Mouse (Mus musculus): ENCODE data around the gene Cst13.
"Not testable (repeated sequence)": the region's sequence is repeated elsewhere in the genome, so short reads cannot be mapped to it uniquely, and the experiment has no call there.

The Cst13 gene

DNA sequence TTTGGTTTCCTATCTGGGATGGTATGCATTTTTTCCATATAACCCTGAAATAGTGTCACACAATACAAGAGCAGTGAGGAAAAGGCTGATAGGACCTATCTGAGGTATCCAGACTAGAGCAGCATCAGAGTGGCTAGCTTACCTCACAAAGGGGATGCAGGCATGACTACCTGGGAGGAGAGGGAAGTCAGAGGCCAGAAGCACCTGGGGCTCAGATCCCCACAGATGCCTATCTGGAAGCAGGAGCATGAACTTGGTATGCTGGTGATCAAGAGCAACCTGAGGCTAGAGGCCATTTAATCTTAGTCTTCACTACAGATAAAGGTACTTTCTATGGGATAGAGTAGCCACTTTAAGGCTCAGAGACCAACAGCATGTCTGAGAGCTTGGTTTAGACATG lies at the start of gene Cst13:
Gene Cst13, plus strand, starts transcription at position 173 of the 400 bp plus-strand sequence.
- no peak for DNase-seq (ENCODE audit: low spot score)

DNA sequence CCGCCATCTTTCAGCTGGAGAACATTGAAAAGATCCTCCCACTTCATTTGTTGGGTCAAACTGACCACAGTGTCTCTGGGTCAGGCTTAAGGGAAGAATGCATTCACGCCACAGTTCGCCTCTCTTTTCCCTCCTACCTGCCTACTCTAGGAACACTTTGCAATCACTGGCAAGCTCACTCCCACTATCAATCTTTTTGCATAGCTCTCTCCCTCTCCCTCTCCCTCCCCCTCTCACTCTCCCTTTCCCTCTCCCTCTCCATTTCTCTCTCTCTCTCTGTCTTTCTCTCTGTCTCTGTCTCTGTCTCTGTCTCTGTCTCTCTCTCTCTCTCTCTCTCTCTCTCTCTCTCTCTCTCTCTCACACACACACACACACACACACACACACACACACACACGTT lies 48.5 kb upstream of the Cst13 start, which contains the start of gene Cst11:
Gene Cst11, minus strand, starts transcription at position 101 of the 400 bp plus-strand sequence.
- DNase-seq (ENCODE audit: low spot score), result not testable (repeated sequence)

DNA sequence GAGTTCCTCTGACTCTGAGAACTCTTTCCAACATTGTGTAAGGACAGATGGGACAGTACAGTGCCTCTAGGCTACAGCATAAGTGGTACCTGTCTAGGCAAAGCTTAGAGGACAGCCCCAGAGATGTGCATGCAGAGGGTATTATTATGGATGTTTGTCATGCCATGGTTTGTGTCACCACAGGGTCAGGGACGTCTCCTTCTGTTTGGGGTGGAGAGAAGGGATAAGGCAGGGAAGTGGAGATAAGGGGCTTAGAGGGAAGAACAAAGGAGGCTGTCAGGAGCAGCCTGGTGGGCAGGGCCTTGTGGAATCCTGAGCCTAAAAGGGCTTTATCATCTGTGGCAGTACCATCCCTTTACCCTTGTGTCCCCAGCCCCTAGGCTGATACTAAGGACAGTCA lies 38.2 kb upstream of the Cst13 start, which contains the start of gene 8030411F24Rik:
Gene 8030411F24Rik, plus strand, starts transcription at position 301 of the 400 bp plus-strand sequence.
- DNase-seq (ENCODE audit: low spot score), result no peak

DNA sequence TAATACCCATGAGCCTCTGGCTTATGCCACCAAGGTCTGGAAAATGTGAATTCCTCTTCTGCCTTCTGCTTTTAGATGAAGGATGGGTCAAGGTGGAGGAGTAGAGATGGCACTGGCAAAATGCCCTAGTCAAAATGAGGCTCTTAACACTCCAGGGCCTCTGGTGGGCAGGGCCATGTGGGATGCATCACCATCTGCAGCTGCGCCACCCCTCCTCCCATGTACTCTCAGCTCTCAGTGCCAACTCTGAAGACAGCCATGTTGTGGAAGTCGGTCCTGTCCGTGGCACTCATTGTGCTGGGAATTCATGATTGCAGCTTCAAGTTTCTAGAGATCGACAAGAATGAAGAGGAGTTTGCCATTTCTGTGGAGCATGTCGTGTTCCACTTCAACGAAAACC lies 30.7 kb upstream of the Cst13 start, which contains the start of gene Cst12:
Gene Cst12, plus strand, starts transcription at position 220 of the 400 bp plus-strand sequence.
- DNase-seq (ENCODE audit: low spot score), result no peak

DNA sequence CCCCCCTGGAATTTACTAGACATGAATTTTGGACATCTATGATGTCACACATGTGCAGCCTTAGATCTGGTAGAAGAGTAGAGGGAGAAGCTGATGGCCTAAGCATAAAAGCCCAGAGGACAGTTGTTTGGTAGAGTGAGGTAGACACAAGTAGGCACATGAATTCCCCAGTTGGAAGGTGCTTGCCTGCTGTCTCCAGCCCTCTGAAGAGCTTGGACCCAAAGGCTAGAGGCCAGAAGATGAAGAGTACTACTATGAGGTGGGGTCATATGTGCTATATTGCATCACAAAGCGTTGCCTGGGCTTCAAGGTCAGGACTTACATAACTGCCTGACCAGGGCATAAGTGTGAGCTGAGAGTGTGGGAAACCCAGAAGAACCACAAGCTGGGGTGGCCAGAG lies 21.4 kb upstream of the Cst13 start, which contains the start of gene Cst8:
Gene Cst8, plus strand, starts transcription at position 301 of the 400 bp plus-strand sequence.
- no peak for DNase-seq (ENCODE audit: low spot score)

DNA sequence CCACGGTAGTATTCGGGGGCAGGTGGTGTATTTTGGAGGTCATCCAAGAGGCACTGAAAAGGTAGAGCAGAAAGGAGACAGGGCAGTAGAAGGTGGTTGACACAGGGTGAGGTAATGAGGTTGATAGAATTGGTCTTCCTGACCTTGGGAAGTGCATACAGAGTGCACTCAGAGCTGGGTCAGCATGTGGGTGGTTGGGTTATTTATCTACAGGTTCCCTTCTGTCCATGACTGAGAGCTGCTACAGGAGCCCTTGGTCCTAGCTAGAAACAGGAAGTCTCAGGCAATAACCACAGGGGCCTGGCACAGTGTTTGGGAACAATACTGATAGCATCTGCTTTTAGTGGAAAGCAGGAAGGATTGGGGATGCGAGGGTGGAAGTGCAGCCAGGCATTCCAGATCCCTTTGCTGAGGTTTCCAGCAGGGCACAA lies 18.4 kb upstream of the Cst13 start:
- DNase-seq (ENCODE audit: low spot score), result no peak

DNA sequence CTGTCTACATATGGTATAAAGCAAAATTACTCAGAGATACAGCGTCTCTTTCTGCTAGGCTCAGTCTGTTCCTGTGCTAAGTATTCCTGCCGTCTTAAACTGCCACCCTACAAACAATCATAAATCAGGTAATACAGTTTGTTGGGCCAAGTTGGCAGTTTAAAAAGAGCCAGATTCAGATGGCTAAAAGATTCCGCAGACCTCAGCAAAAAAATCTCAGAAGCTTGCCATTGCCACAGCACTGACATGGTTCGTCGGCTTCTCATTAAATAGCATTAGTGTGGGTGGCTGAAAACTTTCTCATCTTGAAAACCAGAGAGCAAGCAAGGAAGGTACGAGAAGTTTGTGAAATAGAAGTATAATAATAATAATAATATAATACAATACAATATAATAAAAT lies 13.2 kb upstream of the Cst13 start:
- DNase-seq (ENCODE audit: low spot score), result no peak

DNA sequence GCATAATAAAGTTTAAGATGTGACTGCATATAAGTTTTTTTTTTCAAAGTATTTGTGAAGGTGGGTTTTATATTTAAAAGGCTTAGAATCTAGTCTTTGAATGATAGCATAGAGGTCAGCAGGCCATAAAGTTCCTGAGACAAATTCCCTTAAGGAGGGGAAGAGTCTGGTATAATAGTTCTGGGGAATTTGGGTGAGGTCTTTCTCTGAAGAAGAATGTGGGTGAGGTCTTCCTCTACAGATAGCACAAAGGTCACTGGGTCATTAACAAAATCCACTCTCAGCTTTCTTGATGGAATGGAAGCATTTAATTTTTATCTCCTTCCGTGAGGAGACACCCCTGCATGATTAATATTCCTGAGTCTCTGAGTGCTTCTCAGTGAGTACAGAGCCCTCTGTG lies 6.1 kb downstream of the Cst13 start:
- DNase-seq (ENCODE audit: low spot score), result no peak

DNA sequence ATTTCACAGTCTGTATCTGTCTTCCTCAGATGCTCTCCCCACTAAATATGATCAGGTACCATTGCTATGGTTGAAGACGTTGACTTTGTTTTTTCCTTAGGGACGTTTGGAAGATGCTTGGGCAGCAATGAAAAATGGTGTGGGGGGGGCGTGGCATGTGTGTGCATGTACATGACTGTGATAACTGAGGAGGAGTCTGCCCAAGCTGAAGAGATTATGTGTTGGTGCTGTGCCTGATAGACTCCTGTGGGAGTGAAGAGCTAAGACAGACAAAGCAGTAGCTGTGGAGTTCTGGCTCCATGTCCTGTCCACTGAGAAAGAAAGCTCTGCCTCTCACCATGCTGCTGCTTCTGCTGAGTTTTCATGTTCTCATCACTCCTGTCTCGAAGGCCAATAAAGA lies 15.0 kb downstream of the Cst13 start, which contains the start of gene Cst9:
Gene Cst9, plus strand, starts transcription at position 236 of the 400 bp plus-strand sequence.
- DNase-seq (ENCODE audit: low spot score), result no peak

DNA sequence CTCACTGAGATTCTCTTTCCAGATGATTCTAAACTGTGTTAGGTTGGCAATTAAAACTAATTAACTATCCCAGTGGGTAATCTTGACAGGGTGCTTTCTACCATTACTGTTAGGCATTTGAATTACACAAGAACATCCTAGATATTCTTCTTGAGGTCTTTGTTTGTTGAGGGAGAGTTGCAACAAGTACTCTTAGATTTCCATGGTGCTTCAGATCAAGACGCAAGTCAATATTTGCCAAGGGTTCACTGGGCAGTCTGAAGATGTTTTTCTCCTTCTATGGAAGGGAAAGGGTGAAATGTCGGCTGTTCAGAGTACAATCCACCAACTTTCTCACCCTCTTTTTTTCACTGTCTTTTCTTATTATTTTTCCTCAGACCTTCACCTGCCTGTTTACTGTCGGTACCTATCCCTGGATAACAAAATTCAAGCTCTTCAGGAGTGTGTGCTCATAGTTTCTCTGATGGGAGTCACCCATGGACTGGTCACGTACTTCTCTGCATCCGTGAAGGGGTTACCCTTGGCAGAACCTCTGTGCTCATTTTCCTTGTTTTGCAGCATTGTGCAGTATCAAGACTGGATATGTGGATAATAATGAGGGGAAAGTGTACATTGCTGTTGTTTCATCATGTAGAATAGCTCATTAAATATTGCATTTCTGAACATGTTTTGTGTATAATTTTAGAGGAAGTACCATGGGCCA lies 18.3 kb downstream of the Cst13 start:
- DNase-seq (ENCODE audit: low spot score), result no peak

DNA sequence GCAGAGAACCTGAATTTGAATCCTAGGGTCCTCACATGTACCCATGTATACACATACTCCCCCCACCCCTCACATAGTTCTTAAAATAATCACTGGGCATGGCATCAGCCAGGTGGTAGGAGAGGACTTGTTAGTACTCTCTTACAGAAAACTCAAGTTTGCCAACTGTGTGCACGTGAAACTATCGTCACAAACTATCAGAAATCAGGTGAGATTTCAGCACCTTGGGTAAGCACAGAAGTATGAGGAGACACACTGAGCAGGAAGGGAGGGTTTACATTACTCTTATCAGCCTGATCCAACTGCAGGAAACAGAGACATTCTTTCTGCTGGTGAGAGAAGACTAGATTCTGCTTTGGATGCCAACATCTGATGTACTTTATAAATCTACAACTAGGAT lies 19.3 kb downstream of the Cst13 start:
- DNase-seq (ENCODE audit: low spot score), result no peak

DNA sequence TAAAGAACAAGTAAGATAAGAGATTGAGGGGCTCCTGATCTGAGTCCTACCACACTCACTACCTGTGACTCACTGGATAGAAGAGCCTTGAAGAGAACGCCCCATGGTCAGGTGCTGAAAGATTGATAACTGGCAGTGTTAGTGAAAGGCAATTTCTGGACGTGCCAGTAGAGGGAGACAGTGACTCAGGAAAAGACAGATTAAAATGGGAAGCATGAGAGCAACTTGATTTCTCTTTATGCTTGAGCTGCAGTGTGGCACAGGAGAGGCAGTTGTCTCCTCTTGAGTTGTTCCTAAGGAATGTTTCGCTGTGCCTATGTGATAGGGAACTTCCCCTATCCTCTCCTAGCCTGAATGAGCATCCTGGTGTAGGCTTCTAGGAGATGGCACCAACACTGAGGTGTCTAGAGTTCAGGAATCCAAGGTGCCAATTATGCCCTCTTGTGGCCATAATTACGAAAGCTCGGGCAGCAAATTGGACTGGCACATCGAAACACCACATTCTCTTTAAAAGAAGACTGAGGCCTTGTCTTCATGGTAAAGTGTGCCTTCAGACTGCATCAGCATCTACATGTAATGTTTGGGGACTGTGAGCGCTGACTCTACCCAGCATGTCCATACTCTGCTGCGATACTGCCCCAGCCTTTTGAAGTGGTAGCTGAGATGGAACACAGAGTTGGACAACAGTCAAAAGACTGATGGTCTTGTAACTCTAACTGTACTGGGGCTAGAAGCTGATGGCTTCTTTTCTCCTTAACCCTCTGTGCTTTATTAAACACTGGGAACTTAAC lies 31.4 kb downstream of the Cst13 start:
- DNase-seq (ENCODE audit: low spot score), result peak; percentile 55

DNA sequence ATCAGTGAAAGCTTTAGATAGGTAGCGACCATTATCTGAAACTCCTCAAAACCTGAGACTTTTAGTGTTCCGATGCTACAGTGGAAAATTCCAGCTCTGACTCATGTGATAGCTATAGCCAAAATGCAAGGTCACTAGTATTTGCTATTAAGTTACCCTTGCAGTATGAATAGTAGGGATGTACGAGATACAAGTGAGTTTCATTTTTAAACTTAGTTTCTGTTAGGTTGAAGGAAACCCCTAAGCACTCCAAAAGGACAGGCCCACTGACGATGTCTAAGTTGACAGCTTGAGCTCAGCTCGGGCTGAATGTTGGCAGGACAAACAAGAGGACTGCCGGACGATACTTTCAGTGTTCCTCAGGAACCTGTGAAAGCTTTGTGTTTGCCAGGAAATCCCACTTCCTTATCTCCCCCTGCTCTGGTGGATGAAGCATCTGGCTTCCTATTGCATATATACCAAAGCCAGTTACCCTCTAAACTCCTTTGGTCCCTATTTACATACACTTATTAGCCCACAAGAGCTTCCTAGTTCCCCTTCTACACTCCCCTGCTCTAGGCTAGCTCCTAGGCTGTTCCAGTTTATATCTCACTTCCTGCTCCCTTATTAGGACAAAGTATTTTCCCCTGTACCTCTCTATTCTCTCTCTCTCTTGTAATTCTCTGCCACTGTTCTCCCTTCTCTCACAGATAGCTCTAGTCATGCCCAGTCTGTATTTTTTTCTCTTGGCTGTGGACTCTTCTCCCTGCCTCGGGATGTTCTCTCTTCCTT lies 36.9 kb downstream of the Cst13 start:
- no peak for DNase-seq (ENCODE audit: low spot score)

DNA sequence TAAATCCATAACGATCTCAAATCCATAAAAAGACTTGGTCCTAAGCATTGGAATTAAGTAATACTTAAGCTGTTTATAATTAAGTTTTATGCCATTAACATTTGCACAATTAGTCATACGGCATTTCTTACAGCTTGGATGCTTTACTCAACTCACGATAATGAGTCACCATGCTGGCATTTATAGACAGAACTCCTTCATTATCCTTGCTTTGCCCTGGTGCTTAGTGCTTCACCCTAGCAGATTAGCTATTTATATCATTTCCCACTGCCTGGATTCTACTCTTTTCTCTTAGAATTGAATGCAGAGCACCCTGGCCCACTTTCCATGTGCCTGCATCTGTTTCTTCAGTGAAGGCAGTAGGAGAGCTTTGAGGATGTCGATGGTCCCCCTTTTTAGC lies 37.6 kb downstream of the Cst13 start:
- DNase-seq (ENCODE audit: low spot score), result no peak

DNA sequence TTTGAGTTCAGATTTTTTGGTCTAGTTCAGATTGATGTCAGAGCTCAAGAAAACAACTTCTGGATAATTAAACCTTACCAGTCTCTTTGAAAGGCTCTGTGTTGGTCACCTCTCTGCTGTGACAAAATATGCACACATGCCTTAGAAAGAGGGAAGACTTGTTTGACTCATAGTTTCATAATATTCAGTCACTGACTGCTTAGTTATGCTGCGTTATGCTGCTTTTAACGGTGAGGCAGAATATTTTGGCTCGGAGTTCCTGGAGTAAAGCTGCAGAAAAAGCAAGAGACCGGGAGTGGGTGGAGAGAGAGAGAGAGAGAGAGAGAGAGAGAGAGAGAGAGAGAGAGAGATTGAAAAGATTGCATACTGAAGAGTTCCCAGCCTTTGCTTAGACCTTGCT lies 41.1 kb downstream of the Cst13 start:
- no peak for DNase-seq (ENCODE audit: low spot score)

DNA sequence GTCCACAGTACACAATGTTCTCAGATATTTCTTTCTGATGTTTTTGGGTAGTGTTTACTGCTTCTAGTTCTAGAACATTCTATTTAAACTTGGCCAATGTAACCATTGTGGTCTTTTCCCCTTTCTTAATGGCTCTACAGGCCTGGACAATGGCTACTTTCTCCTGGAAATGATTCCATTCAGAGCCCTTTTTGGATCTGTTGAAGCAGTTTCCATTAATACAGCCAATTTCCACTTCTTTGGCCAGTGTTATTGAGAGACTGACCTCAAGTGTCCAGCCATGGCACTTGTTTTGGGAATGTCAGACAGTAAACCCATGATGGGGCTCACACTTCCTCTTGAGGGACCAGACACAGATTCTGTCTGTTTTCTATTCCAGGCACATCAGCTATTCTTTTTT lies 41.8 kb downstream of the Cst13 start:
- no peak for DNase-seq (ENCODE audit: low spot score)

DNA sequence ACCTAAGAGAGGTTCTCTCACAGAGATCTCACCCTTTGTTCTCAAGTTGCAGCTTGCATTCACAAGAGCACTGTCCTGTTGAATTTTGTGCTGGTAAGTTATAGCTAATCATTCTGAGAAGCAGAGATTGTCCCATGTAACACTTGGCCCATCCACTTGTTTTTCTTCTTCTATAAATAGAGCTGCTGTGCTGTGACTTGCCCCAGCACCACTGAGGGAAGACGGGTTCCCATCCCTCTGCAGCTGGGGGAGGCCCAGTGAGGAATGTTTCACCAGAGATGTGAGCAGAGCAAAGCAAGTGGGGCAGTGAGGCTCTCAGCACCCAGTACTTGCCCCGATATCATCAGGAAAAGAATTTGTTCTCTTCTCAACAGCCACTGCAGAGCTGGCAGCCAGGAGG lies 45.1 kb downstream of the Cst13 start, which contains the start of gene 9230104L09Rik:
Gene 9230104L09Rik, minus strand, starts transcription at position 73 of the 400 bp plus-strand sequence.
- DNase-seq (ENCODE audit: low spot score), result no peak

DNA sequence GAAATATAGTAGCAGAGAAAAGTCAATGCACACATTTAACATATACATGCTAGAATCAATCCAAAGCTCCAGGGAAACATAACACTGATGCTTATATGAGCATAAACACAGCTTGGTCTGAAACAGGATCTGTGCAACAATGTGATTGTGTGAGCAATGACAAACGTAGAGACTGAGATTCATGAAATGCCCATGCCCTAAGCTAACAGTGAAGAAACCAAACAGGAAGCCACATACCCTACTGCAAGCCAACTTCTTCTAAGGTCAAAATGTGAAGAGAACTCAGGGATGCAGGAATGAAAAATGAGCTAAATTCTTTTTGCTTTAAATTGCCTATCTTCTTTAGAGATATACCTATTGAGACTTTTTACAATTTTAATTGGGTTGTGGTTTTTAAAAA lies 49.1 kb downstream of the Cst13 start:
- DNase-seq (ENCODE audit: low spot score), result no peak

DNA sequence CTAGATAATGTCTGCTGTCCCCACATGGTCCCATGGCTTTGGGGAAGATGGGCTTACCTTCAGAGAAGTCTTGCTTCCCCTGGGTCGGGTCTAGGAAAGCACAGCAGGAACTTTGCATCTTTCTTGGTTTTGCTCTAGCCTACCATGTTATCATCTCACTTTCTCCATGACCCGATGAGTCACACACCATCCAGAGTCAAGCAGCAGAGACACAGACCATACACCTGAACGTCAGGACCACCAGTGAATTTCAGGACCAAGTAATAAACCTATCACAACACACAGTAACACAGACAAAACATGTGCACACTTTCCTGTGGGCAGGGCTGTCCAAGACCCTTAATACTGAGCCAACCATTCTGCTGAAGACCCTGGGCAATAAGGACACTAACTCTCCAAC lies 50.6 kb downstream of the Cst13 start:
- DNase-seq (ENCODE audit: low spot score), result no peak

DNA sequence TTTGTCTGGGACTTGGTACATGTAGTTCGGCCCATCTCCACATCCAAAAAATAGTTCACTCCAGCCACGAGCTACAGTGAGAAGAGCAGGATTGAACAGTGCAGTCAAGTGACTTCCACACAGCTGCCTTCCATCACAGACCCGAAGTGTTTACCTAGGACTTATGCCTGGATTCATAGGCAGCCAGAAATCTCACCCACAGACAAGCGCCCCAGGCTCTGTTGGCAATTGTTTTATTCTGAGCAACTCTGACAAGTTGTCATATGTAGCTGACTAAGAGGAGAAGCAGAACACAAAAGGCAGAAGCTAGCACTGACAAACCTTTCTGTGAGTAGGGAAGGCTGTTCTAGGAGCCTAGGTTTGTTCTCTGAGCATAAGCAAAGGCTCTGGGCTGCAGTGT lies 53.0 kb downstream of the Cst13 start:
- no peak for DNase-seq (ENCODE audit: low spot score)

DNA sequence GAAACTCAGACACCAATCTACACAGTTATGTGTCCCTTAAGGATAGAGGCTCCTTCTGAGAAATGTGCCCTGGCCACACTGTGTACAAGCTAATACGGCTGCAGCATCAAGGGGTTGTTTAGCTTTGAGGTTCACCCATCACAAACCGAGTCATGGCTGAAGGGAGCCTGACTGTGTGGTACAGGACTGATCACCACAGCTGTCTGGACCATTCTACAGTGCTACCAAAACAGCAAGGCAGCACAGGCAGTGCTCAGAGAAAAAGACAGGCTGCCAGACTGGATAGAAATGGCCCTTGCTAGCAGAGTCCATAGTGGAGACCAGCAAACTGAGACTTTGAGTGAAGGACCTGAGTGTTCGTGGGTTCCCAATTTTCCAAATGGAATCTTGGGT lies 54.3 kb downstream of the Cst13 start:
- no peak for DNase-seq (ENCODE audit: low spot score)

Measured in c-Kit-positive CD71-positive TER-119-positive erythroid progenitor cells, embryonic 14.5 days (primary cell).